Mouse (Mus musculus): ENCODE results near the gene Dnhd1. TPM values are rescaled to one million over a fixed set of nuclear protein-coding genes. Genes with fewer than 3 reads are reported as not detected.

The Dnhd1 gene
- polyA plus RNA-seq (2014; fragmentation: Illumina TruSeq; extraction: RNeasy Lipid Tissue Mini Kit (QIAGEN cat#74804); ENCODE audit: low replicate concordance) = 1.3 TPM

GRCm38 (mm10) chr7:105650639-105651435, at the start of gene Dnhd1:
Gene Dnhd1 (plus strand): TSS chr7:105650827.

GRCm38 (mm10) chr7:105633127-105633800, 17.4 kb upstream of the Dnhd1 start, which contains the start of gene Trim3:
Gene Trim3 (minus strand): TSS chr7:105633571.

DNA sequence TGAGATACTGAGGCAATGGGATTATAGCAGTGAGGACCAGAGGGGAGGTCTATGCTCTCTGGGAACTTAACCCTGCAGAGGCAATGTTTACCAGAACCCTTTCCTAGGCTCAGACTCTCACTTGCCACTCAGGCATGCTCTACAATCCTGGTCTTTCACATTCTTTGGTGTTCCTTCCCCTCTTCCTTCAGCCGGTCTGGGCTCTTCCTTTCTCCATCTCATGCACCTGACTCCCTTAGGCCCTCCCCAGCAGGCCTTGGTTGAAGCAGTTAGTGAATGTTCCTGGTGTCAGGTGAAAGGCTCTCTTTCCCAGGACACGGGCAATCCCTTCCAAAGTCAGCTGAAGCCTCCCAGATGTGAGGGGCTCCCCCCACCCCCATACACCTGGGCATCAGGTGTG, 10.9 kb upstream of the Dnhd1 start, which contains the start of gene Timm10b:
Timm10b (plus strand) TSS at position 301 of the 400 bp plus-strand sequence.

GRCm38 (mm10) chr7:105640233-105640893, 10.3 kb upstream of the Dnhd1 start, which contains the start of the genes Arfip2 and Gm45799:
Gene Arfip2 (minus strand): TSS chr7:105640416.
Gene Gm45799 (plus strand): TSS chr7:105640552.

GRCm38 (mm10) chr7:105736264-105736901, 85.8 kb downstream of the Dnhd1 start, which contains the start of gene Ilk:
Gene Ilk (plus strand): TSS chr7:105736592.

GRCm38 (mm10) chr7:105736911-105737521, 86.4 kb downstream of the Dnhd1 start, which contains the start of gene Rrp8:
Gene Rrp8 (minus strand): TSS chr7:105737385.

DNA sequence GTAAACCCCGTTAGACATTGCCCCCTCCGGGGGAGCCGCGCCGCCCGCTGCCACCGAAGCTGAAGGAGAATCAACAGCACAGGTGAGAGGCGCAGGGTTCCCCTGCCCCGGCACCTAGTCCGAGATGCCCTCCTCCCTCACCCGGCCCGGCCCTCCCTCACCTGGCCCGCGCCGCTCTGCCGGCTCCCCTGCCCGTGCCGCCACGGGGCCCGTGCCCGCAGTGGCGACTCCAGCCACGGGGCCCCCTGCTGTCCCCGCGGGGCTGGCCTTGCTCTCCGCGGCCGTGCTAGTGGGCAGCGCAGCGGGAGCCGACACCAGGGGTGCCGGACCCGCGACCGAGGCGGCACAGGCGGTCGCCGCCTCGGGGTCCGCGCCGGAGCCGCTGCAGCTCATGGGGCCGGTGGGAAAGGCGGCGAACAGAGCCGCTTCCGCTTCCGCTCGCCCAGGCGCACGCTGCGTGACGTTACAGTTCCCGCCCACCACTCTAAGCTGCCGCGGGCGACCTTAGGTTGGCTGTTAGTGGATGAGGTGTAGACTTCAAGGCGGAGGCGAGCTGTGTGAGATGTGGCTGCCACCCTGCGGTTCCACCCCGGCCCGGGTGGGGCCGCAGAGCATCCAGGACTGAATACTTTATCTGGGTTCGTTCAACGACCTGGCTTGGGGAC, 93.4 kb downstream of the Dnhd1 start, which contains the start of gene Taf10:
Taf10 (minus strand) TSS at position 436 of the 665 bp plus-strand sequence.

DNA sequence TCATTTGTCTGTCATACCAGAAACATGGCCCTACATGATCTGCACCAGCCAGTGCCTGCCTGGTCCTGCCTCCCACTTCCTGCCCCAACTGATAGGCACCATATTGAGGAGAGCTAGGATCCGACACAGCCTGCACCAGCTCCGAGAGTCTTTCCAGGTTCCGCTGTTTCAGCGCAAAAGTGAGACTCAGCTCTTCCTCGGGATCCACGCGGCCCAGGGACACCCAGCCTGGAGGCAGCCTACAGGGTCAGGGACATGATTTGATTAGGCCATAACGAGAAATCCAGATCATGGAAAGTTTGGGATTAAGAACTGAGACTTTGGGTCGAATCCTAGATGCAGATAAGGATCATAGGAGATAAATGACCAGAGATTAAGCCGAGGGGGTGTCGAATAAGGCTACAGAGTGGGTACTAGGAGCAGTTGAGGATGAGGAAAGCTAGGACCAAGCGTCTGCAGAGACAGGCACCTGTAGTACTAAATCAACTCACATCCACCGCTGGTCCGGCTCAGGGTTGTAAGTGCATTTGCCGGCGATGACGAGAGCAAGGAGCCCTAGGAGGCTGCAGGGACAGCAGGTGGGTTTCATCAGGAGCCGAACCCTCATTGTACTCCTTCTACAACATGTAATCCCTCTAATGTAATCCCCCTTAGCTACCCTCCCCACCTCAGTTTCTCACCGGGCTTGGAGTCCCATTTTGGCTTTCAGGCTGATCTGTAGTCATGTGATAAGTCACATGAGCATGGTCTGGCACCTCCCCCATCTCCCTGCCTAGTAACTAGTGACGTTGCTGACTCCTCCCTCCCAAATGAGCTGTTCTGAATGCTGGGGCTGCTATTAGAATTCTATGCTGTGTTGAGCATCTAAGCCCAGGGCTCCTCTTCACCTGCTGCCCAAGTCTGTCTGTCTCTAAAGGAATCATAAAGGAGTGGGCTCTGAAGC, 101.1 kb downstream of the Dnhd1 start, which contains the start of gene Tpp1:
Tpp1 (minus strand) TSS at position 745 of the 943 bp plus-strand sequence.

Other genes starting within 250 kb of the Dnhd1 start
- gene Cnga4, start 246.3 kb upstream of the Dnhd1 start, polyA plus RNA-seq (2014; fragmentation: Illumina TruSeq; extraction: RNeasy Lipid Tissue Mini Kit (QIAGEN cat#74804); ENCODE audit: low replicate concordance) = not detected
- gene Cckbr, start 225.1 kb upstream of the Dnhd1 start, polyA plus RNA-seq (2014; fragmentation: Illumina TruSeq; extraction: RNeasy Lipid Tissue Mini Kit (QIAGEN cat#74804); ENCODE audit: low replicate concordance) = not detected
- gene Cavin3, start 168.5 kb upstream of the Dnhd1 start, polyA plus RNA-seq (2014; fragmentation: Illumina TruSeq; extraction: RNeasy Lipid Tissue Mini Kit (QIAGEN cat#74804); ENCODE audit: low replicate concordance) = 1.9 TPM
- gene Smpd1, start 96.5 kb upstream of the Dnhd1 start, polyA plus RNA-seq (2014; fragmentation: Illumina TruSeq; extraction: RNeasy Lipid Tissue Mini Kit (QIAGEN cat#74804); ENCODE audit: low replicate concordance) = 0.33 TPM
- not detected for gene Apbb1, start 69.2 kb upstream of the Dnhd1 start, polyA plus RNA-seq (2014; fragmentation: Illumina TruSeq; extraction: RNeasy Lipid Tissue Mini Kit (QIAGEN cat#74804); ENCODE audit: low replicate concordance)
- not detected for gene Hpx, start 50.7 kb upstream of the Dnhd1 start, polyA plus RNA-seq (2014; fragmentation: Illumina TruSeq; extraction: RNeasy Lipid Tissue Mini Kit (QIAGEN cat#74804); ENCODE audit: low replicate concordance)
- 3.6 TPM for gene Trim3, start 17.3 kb upstream of the Dnhd1 start, polyA plus RNA-seq (2014; fragmentation: Illumina TruSeq; extraction: RNeasy Lipid Tissue Mini Kit (QIAGEN cat#74804); ENCODE audit: low replicate concordance)
- gene Timm10b, start 10.8 kb upstream of the Dnhd1 start, polyA plus RNA-seq (2014; fragmentation: Illumina TruSeq; extraction: RNeasy Lipid Tissue Mini Kit (QIAGEN cat#74804); ENCODE audit: low replicate concordance) = 33.0 TPM
- 6.9 TPM for gene Arfip2, start 10.4 kb upstream of the Dnhd1 start, polyA plus RNA-seq (2014; fragmentation: Illumina TruSeq; extraction: RNeasy Lipid Tissue Mini Kit (QIAGEN cat#74804); ENCODE audit: low replicate concordance)
- gene Gm45799, start 10.3 kb upstream of the Dnhd1 start, polyA plus RNA-seq (2014; fragmentation: Illumina TruSeq; extraction: RNeasy Lipid Tissue Mini Kit (QIAGEN cat#74804); ENCODE audit: low replicate concordance) = 1.5 TPM
- gene Ilk, start 85.8 kb downstream of the Dnhd1 start, polyA plus RNA-seq (2014; fragmentation: Illumina TruSeq; extraction: RNeasy Lipid Tissue Mini Kit (QIAGEN cat#74804); ENCODE audit: low replicate concordance) = 21.5 TPM
- 14.9 TPM for gene Rrp8, start 86.6 kb downstream of the Dnhd1 start, polyA plus RNA-seq (2014; fragmentation: Illumina TruSeq; extraction: RNeasy Lipid Tissue Mini Kit (QIAGEN cat#74804); ENCODE audit: low replicate concordance)
- 7.3 TPM for gene Taf10, start 93.5 kb downstream of the Dnhd1 start, polyA plus RNA-seq (2014; fragmentation: Illumina TruSeq; extraction: RNeasy Lipid Tissue Mini Kit (QIAGEN cat#74804); ENCODE audit: low replicate concordance)
- 45.4 TPM for gene Tpp1, start 101.4 kb downstream of the Dnhd1 start, polyA plus RNA-seq (2014; fragmentation: Illumina TruSeq; extraction: RNeasy Lipid Tissue Mini Kit (QIAGEN cat#74804); ENCODE audit: low replicate concordance)
- gene Dchs1, start 136.8 kb downstream of the Dnhd1 start, polyA plus RNA-seq (2014; fragmentation: Illumina TruSeq; extraction: RNeasy Lipid Tissue Mini Kit (QIAGEN cat#74804); ENCODE audit: low replicate concordance) = not detected
- gene Mrpl17, start 160.3 kb downstream of the Dnhd1 start, polyA plus RNA-seq (2014; fragmentation: Illumina TruSeq; extraction: RNeasy Lipid Tissue Mini Kit (QIAGEN cat#74804); ENCODE audit: low replicate concordance) = 4.0 TPM

Data from small intestine, adult 10 weeks (tissue).